Mouse (Mus musculus): ENCODE results near the gene Prr29.

DNA sequence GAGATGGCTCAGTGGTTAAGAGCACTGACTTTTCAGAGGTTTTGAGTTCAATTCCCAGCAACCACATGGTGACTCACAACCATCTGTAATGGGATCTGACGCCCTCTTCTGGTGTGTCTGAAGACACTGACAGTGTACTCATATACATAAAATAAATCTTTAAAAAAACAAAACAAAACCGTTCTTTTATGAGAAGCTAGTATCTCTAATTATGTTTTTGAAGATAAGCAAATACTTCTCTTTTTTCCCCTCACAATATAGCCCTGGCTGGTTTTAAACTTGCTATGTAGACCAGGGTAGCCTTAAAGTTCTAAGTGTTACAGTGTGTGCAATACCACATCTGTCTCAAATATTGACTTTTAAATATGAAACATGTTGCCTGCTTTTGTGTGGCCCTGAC lies 45.9 kb downstream of the Prr29 start:
- TF ChIP-seq POLR2A (IDR thresholded peaks at IDR 0.05; ENCODE audit: insufficient read depth, low read depth, low read length) (no peak), CTCF (IDR thresholded peaks at IDR 0.05) (no peak)
